Mouse (Mus musculus) forebrain, embryonic 10.5 days (tissue): Measurements from ENCODE around the gene Cldn11. TPM values are rescaled to one million over a fixed set of nuclear protein-coding genes. Genes with fewer than 3 reads are reported as not detected.

Source experiments
- DNase-seq: peaks from one replicate; pipeline ENCODE4 v3.0.0-alpha.2; 2017; ENCODE audit warnings: low spot score; ENCODE audit errors: extremely low spot score
- H3K27ac ChIP-seq: fragments of 300-500 bp; sonication (generic); 2 replicates; pipeline ENCODE4 v1.5.1; 2016; ENCODE audit warnings: mild to moderate bottlenecking
- H3K27me3 ChIP-seq: fragments of 300-500 bp; sonication (generic); 2 replicates; pipeline ENCODE4 v1.6.1; 2016; ENCODE audit warnings: mild to moderate bottlenecking; ENCODE audit not compliant: poor library complexity, severe bottlenecking
- H3K36me3 ChIP-seq: fragments of 300-500 bp; sonication (generic); replicated peaks from 2 replicates; pipeline ENCODE4 v1.6.1; 2016; ENCODE audit warnings: mild to moderate bottlenecking, moderate library complexity
- H3K4me1 ChIP-seq: fragments of 300-500 bp; sonication (generic); 2 replicates; pipeline ENCODE4 v1.6.1; 2016
- H3K4me3 ChIP-seq: fragments of 300-500 bp; sonication (generic); 2 replicates; pipeline ENCODE4 v1.5.1; 2016; ENCODE audit warnings: mild to moderate bottlenecking, moderate library complexity
- H3K9me3 ChIP-seq: fragments of 300-500 bp; sonication (generic); 2 replicates; pipeline ENCODE4 v1.6.1; 2016; ENCODE audit warnings: mild to moderate bottlenecking, moderate library complexity
- WGBS: fragments of 180-500 bp; shearing (Covaris S2); methylation state at CpG from one replicate; pipeline ENCODE4 v1.1.7; 2016; 5-methylcytosine and 5-hydroxymethylcytosine counted together
- polyA plus RNA-seq: library from polyadenylated mRNA; unstranded; fragments of >200 nt; fragmentation: Nextera tagmentation; extraction: Ambion mirVana; gene quantifications from 2 replicates; pipeline ENCODE4 v1.2.1, GENCODE M21; 2016

Gene Cldn11
- 9.0 TPM in 2 replicates for polyA plus RNA-seq

- peaks cover 54% of the 10 kb centered on the region for H3K27me3 ChIP-seq
- peak; percentile 73 for DNase-seq
- WGBS = under 1% methylated on average over 33 of the region's 33 CpGs
These were observed at the start of gene Cldn11 for GRCm38 (mm10) chr3:31149706-31150105. Cldn11 (plus strand) TSS chr3:31149920.

DNA sequence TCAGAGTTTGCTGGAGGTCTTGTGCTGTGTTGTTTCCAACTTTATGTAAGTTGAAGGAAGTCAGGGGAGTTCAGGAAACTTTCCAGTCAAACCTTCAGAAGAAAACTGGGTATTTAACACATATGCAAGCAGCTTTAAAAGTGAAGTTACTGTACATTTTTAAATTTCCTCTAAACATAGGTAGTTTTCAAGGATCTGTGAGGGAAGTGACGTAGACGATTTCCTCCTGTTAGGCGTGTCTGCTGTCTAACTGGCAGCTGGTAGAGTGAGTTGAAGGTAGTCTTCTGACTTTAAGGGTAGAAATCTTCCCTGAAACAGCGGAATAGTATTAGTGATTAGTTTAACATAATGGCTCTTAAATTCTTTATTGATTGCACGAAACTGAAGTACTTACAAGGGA lies 49.7 kb upstream of the Cldn11 start:
- H3K9me3 ChIP-seq = no peaks in the 10 kb centered on the region
- no peak for DNase-seq
- peaks cover 47% of the 10 kb centered on the region for H3K36me3 ChIP-seq
- 89% methylated on average over 5 of the region's 5 CpGs for WGBS
- H3K4me3 ChIP-seq = peak overlapping the region; percentile 26; the same call in 1 of the 2 replicates
- no peaks in the 10 kb centered on the region for H3K27me3 ChIP-seq
- H3K27ac ChIP-seq = no peak overlapping the region
- peaks cover 50% of the 10 kb centered on the region for H3K4me1 ChIP-seq

More at GRCm38 (mm10) chr3:31149706-31150105, at the start of gene Cldn11:
- Histone ChIP-seq H3K4me1 (peaks cover 17% of the 10 kb centered on the region), H3K36me3 (no peaks in the 10 kb centered on the region), H3K9me3 (no peaks in the 10 kb centered on the region), H3K27ac (0 out of 2 replicates have a peak within 1 kb of the TSS, but pooled peaks have one; percentile 6), H3K4me3 (peak within 1 kb of the TSS; percentile 58)

DNA sequence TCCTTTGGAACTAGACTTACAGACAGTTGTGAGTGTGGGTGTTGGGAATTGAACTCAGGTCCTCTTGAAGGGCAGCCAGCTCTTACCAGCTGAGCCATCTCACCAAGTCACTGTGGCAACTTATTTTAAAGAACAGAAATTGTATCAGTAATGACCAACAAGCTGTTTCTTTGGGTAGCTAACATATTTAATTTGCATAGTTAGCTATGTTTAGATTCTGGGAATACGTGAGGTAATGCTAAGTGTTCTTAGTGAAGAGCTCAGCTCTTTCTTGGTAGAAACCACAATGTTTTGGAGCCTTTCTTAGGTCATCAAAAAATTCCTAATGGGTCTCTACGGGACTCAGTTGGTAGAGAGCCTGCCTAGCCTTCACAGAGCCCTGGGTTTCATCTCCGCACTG lies 48.9 kb upstream of the Cldn11 start:
- no peak for DNase-seq
- Histone ChIP-seq H3K4me3 (no peak overlapping the region), H3K27ac (no peak overlapping the region), H3K4me1 (peaks cover 50% of the 10 kb centered on the region), H3K27me3 (no peaks in the 10 kb centered on the region), H3K9me3 (no peaks in the 10 kb centered on the region), H3K36me3 (peaks cover 52% of the 10 kb centered on the region)
- 92% methylated on average over 3 of the region's 3 CpGs for WGBS

- DNase-seq = no peak
- WGBS = 79% methylated on average over 6 of the region's 6 CpGs
- Histone ChIP-seq H3K36me3 (peaks cover 33% of the 10 kb centered on the region), H3K4me1 (peaks cover 12% of the 10 kb centered on the region), H3K27me3 (no peaks in the 10 kb centered on the region), H3K4me3 (no peak overlapping the region), H3K9me3 (no peaks in the 10 kb centered on the region), H3K27ac (no peak overlapping the region)
These were observed 44.8 kb upstream of the Cldn11 start for GRCm38 (mm10) chr3:31104936-31105335.

DNA sequence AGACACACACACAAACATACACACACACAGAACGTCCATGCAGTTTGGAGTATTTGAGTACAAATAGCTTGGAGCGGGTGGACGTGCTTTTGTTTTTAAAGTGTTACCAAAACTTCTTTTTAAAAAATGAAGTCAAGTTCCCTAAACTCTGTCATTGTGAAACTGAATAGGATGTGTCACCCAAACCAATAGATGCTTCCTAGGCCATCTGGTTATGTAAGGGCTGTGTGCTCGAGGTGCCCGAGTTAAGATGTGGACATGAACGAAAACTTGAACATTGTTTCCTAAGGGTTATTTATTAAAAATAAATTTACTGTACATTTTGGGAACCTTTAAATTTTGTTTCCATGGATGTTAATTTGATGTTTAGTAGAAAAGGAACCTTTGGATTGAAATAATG lies 43.1 kb upstream of the Cldn11 start:
- H3K27me3 ChIP-seq = no peaks in the 10 kb centered on the region
- H3K4me3 ChIP-seq = no peak overlapping the region
- peaks cover 25% of the 10 kb centered on the region for H3K36me3 ChIP-seq
- H3K4me1 ChIP-seq = peaks cover 16% of the 10 kb centered on the region
- no peak overlapping the region for H3K27ac ChIP-seq
- no peak for DNase-seq
- no peaks in the 10 kb centered on the region for H3K9me3 ChIP-seq
- WGBS = 94% methylated on average over 6 of the region's 6 CpGs

GRCm38 (mm10) chr3:31107674-31108073 lies 42.0 kb upstream of the Cldn11 start:
- H3K27me3 ChIP-seq = no peaks in the 10 kb centered on the region
- peaks cover 16% of the 10 kb centered on the region for H3K4me1 ChIP-seq
- 92% methylated on average over 4 of the region's 4 CpGs for WGBS
- H3K9me3 ChIP-seq = no peaks in the 10 kb centered on the region
- peaks cover 28% of the 10 kb centered on the region for H3K36me3 ChIP-seq
- H3K4me3 ChIP-seq = no peak overlapping the region
- H3K27ac ChIP-seq = no peak overlapping the region
- DNase-seq = no peak

GRCm38 (mm10) chr3:31109108-31109507 lies 40.6 kb upstream of the Cldn11 start:
- Histone ChIP-seq H3K4me1 (peaks cover 11% of the 10 kb centered on the region), H3K4me3 (no peak overlapping the region), H3K36me3 (peaks cover 38% of the 10 kb centered on the region), H3K27ac (no peak overlapping the region), H3K27me3 (no peaks in the 10 kb centered on the region), H3K9me3 (no peaks in the 10 kb centered on the region)
- 89% methylated on average over 3 of the region's 3 CpGs for WGBS
- no peak for DNase-seq

DNA sequence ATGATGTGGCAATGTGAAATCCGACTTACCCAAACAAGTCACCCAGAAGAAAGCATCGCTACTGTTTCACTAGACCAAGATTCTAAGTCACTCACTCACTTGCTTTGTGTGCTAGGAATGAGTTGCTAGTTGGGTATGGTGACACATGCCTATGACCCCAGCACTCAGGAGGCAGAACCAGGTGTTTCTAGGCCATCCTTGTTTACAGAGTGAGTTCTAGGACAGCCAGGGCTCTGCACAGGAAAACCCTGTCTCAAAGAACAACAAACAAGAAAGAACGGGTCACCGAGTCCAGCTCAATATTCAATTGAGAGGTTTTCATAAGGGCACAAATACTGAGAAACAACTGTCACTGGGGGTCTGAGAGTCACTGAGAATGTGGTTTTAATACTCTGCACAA lies 26.6 kb upstream of the Cldn11 start:
- H3K36me3 ChIP-seq = peaks cover 59% of the 10 kb centered on the region
- H3K4me3 ChIP-seq = no peak overlapping the region
- 85% methylated on average over 4 of the region's 4 CpGs for WGBS
- no peaks in the 10 kb centered on the region for H3K4me1 ChIP-seq
- no peaks in the 10 kb centered on the region for H3K9me3 ChIP-seq
- H3K27me3 ChIP-seq = no peaks in the 10 kb centered on the region
- H3K27ac ChIP-seq = no peak overlapping the region
- DNase-seq = no peak

- peaks cover 27% of the 10 kb centered on the region for H3K36me3 ChIP-seq
- H3K4me3 ChIP-seq = no peak overlapping the region
- 74% methylated on average over 4 of the region's 4 CpGs for WGBS
- H3K9me3 ChIP-seq = no peaks in the 10 kb centered on the region
- H3K27me3 ChIP-seq = no peaks in the 10 kb centered on the region
- H3K4me1 ChIP-seq = no peaks in the 10 kb centered on the region
- no peak for DNase-seq
- no peak overlapping the region for H3K27ac ChIP-seq
These were observed 23.4 kb upstream of the Cldn11 start for GRCm38 (mm10) chr3:31126303-31126702.

- WGBS = 92% methylated on average over 3 of the region's 3 CpGs
- DNase-seq = no peak
- no peaks in the 10 kb centered on the region for H3K4me1 ChIP-seq
- no peaks in the 10 kb centered on the region for H3K27me3 ChIP-seq
- H3K9me3 ChIP-seq = no peaks in the 10 kb centered on the region
- no peak overlapping the region for H3K27ac ChIP-seq
- no peak overlapping the region for H3K4me3 ChIP-seq
- H3K36me3 ChIP-seq = peaks cover 26% of the 10 kb centered on the region
These were observed 22.9 kb upstream of the Cldn11 start for GRCm38 (mm10) chr3:31126848-31127247.

GRCm38 (mm10) chr3:31129766-31130165 lies 20.0 kb upstream of the Cldn11 start:
- DNase-seq = no peak
- H3K27me3 ChIP-seq = no peaks in the 10 kb centered on the region
- 64% methylated on average over 4 of the region's 4 CpGs for whole genome bisulfite sequencing
- H3K36me3 ChIP-seq = no peaks in the 10 kb centered on the region
- H3K4me3 ChIP-seq = no peak overlapping the region
- no peaks in the 10 kb centered on the region for H3K4me1 ChIP-seq
- H3K27ac ChIP-seq = no peak overlapping the region
- H3K9me3 ChIP-seq = no peaks in the 10 kb centered on the region

DNA sequence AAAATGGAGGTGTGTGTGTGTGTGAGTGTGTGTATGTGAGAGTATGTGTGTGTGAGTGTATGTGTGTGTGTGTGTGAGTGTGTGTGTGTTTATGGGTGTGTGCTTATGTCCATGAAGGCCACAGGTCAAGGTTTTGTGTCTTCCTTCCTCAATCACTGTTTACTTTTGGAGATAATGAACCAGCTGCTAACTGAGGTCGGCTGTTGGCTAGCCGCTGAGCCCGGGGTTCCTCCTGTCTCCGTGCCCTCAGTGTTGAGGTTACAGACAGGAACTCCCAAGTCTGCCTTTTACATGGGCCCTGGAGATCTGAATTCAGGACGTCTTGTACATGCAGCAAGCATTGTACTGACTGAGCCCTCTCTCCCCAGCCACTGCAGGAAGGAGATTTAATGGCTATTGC lies 16.1 kb upstream of the Cldn11 start:
- Histone ChIP-seq H3K4me1 (no peaks in the 10 kb centered on the region), H3K27me3 (no peaks in the 10 kb centered on the region), H3K4me3 (no peak overlapping the region), H3K27ac (no peak overlapping the region), H3K9me3 (no peaks in the 10 kb centered on the region), H3K36me3 (no peaks in the 10 kb centered on the region)
- 76% methylated on average over 5 of the region's 5 CpGs for WGBS
- DNase-seq = no peak

- no peaks in the 10 kb centered on the region for H3K27me3 ChIP-seq
These were observed 15.5 kb upstream of the Cldn11 start for GRCm38 (mm10) chr3:31134246-31134645.

DNA sequence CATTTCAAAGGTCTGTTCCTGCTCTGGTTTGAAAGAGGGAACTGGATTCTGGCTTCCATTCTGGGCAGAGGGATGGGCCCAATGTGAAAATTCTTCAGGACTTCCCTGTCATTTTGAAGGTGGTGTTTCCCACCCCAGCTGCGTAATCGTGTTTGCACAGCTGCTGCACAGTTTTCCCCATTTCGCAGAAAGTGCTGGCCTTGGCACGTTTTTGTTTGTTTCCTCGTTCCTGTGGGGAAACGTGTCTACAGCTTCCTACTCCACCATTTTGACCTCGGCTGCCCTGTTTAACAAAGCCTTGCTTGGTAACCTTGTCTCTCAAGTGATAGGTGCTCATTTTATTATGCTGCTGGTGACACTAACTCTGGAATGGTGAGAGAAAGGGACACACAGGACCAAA lies 15.0 kb upstream of the Cldn11 start:
- no peaks in the 10 kb centered on the region for H3K36me3 ChIP-seq
- WGBS = 86% methylated on average over 7 of the region's 7 CpGs
- no peak for DNase-seq
- no peaks in the 10 kb centered on the region for H3K4me1 ChIP-seq
- no peak overlapping the region for H3K4me3 ChIP-seq
- H3K9me3 ChIP-seq = no peaks in the 10 kb centered on the region
- no peaks in the 10 kb centered on the region for H3K27me3 ChIP-seq
- no peak overlapping the region for H3K27ac ChIP-seq

More at GRCm38 (mm10) chr3:31134246-31134645, 15.5 kb upstream of the Cldn11 start:
- H3K9me3 ChIP-seq = no peaks in the 10 kb centered on the region
- no peak overlapping the region for H3K4me3 ChIP-seq
- H3K4me1 ChIP-seq = no peaks in the 10 kb centered on the region
- WGBS = 85% methylated on average over 8 of the region's 8 CpGs
- H3K27ac ChIP-seq = no peak overlapping the region
- DNase-seq = no peak
- H3K36me3 ChIP-seq = no peaks in the 10 kb centered on the region
